Mouse (Mus musculus) cerebellum, postnatal 25 days (tissue): ENCODE data around the gene Gpr1.
A peak's percentile ranks its signal among the peaks of the same experiment; 100 is the strongest.

Experiments used
- DNase-seq, 2 experiments: peaks; one replicate each; pipeline ENCODE4 v3.0.0; 2021; ENCODE audit warnings: mixed read lengths in 2 of 2

Gpr1 gene

DNA sequence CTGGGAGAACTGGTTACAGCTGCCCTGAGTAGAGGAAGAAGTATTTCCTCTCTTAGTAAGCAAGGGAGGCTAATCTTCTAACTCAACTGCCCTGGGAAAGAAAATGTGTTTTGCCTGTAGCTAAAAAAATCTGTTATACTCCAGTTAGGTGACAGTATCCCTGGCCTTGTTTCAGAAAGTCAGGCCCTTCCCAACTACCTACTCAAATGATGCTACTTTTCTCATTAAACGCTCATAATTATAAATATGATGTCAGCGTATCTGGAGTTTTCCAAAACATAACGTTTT, at the start of gene Gpr1:
Gene Gpr1, minus strand, starts transcription at position 273 of the 288 bp plus-strand sequence.
- no peak for DNase-seq

DNA sequence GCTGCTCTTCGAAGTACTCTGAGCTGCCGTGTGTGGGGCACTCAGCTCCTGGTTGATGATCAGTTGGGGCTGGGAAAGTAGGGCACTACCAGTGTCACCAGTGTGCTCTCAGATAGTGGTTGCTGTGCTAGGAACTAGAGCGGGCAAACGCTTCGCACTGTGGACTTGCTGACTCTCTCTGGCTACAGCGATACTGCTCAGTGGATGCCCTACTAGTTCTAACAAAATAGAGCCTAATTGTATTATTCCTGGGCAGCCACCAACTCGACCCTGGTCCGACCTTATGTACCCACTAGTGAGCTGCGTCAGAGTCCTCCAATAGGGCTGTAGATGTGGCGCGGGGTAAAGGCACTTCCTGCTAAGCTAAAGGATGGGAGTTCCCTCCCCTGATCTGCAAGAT, 49.3 kb upstream of the Gpr1 start:
- no peak for DNase-seq

DNA sequence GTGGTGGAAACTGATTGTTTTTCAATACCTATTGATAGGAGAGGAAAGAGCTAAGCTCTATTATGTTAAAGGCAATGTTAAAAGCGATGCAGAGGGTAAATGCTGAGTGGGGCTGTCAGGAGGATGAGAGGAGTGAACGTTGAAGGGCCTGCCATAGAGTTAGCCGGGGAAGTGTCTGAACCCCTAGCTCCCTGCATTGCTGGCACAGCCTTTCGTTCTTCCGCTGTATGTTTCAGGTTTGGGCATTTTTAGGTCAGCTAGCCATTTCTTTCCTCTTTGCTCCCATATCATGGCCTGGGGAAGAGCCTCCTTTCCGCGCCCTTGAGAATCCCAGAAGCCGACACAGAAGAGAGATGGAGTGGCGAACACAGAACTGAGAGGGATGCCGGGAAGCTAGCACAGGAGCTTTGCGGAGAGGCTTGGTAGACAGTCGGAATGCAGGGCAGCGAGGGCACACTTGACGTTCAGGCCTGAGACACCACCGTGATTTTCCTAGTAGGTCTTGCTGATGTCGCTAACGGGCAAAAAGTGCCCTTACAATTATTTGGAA, 46.8 kb upstream of the Gpr1 start:
- DNase-seq = no peak

DNA sequence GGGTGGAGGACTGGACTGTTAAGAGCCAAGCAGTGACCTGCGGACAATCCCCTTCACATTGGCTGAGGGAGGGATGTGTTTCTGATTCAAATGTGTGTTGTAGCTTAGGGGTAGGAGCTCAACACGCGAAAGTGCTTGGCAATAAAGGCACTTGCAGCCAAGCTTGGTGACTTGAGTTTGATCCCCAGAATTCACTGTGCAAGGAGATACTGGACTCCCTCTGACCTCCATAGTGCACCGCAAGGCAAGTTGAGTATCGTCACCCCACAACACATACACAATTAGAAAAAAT, 46.3 kb upstream of the Gpr1 start:
- no peak for DNase-seq

DNA sequence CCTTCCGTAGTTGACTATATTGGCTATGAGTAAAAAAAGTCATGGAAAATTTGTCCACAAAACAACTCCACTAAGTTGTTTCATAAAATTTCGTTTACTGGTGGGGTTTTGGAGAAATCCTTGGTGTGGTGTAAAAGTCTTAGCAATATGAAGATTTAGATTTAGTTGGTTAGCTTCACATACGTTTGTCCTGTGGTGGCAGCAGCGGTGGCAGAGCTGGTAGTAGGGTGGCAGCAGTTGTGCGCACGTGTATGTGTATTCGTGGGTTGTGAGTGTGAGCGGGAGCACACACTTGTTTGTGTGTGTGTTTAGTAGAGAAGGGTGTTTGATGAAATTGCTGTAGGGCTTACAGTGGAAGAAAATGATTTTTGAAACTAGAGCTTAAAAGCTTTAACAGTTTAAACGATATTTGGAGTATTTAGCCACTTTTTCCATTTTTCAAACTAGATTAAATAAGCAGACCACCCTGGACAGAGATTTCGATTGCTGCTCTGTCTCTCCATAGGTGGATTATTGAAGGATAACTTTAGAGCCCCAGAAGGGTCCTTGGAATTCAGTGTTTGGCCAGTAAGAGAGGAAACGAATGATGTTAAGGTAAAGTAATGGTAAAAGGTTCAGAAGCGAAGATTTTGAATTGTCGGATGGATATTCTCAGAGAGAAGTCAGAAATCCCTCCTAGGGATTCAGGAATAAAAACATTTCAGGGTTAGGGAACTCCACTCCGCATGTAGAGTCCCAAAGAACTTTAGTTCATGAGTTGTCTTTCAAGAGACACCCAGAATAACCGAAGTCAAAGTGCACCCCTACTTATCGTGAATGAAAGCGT, 45.8 kb upstream of the Gpr1 start:
- DNase-seq = no peak

DNA sequence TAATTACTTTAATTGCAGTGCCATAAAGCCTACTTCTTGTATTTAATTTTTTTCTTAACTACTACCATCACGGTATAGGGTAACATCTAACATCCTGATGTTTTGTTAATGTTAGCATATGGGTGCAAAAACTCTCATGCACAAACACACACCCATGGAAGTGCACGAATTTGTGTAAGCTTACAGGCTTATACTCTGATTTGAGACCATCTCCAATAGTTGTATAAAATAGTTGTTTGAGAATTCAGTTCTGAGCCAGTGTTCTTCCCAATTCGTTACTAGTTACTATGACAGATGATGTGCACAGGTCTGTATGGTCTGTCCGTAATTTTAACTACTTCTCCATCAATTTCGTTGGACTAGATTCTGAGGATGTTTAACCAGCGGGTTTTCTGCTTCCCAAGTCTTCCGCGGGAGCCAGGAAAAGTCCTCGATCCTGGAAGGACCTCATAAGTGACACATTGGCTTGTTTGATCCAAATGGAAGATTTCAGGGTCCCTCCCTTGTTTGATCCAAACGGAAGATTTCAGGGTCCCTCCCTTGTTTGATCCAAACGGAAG, 45.0 kb upstream of the Gpr1 start:
- no peak for DNase-seq

DNA sequence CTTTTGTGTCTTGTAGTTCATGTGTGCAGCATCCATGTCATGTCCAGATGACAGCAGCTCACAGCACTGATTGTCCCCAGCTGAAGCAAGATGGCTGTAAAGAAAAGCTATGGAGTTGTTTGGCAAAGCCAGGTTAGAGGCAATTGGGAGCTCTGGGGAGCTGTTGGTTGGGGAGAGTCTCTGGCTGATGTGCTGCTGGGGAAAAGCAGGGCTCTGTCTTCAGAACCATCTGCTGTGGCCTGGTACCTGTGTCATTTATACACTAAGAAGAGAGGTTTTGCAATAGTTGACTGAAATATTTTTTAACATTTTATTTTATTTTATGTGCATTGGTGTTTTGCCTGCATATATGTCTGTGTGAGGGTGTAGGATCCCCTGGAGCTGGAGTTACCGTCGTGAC, 44.2 kb upstream of the Gpr1 start:
- DNase-seq = no peak

DNA sequence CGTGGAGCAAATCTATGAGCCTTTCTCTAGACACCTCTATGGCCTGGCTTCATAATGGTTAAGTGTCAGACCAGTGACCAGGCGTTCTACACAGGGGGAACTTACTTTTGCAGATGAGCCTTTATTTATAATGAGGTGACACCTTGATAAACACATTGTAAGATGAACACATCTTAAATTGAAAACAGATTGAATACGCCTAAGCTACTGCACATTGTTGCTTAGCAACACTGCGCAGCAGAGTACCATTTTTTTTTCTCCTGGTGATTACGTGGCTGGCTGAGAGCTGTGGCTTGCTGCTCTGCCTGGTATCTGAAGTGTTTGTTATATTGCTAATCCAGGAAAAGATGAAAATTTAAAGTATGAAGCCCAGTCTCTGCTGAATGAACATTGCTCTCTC, 41.7 kb upstream of the Gpr1 start:
- DNase-seq = no peak

DNA sequence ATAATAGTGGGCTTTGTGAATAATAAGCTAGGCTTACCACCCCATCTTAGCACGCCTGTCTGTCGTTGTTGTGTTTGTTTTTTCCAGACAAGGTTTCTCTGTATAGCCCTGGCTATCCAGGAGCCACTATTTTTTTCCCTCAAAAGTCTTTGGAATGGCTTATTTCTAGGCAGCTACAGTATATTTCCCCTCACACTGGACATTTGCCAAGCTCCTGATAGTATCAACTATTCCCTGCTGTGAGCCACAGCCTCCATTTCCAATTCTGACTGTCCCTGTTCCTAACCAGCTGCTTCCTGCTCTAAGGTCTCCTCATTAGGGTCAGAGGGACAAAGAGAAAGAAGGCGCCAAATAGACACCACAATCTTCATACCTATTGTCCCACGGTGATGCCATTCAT, 40.8 kb upstream of the Gpr1 start:
- DNase-seq = no peak

DNA sequence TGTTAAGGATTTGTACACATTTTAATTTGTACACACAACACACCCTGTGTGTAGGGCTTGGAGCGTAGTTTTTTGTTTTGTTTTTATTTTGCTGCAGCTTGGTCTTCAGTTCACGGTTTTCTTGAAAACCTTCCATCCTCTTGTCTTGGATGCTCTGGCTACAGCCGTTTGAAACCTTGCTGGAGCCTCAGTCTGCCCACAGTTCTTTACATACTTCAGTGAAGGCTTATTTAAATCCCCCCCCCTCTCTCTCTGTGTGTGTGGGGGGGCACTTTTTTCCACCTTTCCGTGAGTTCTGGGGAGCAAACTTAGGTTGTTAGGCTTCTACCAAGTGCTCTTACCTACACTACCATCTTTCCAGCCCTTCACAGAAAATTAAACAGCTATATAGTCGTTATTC, 38.9 kb upstream of the Gpr1 start:
- no peak for DNase-seq

DNA sequence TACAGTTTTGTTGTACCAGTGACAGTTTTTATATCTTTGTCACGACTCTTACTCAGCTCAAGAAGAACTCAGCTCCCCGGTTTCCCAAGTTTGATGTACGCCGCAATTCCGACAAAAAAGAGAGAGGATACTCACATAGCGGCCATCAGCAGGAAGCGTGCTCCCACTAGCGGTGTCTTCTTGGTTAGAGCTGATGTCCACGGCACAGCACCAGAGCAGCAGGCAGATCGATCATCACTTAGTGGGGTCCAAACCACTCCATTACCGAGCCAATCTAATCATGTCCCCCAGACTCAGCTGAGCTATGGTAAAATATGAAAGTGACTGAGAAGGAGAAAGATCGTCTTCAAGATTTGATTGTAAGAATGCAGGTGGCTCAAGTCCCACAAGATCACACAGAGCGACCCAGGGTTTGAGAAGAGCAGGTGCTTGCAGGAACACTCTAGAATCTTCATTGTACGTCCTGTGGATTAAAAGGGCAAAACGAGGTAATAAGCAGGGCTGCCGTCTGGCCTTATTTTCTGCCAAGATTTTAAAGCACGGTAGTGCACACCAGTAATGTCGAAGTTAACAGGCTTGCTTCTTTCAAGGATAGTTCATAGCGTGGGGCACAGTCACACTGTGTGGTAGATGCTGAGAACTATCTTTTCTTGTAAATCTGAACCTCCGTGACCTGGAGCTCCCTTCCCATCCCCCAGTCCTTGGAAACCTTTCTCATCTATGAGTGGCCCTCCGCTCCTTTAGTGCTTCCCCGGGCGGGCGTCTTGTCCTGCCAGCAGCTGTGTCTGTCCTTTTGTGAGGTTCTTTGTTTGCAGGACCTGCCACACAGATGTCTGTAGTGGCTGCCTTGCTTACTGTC, 38.2 kb upstream of the Gpr1 start:
- DNase-seq = no peak

DNA sequence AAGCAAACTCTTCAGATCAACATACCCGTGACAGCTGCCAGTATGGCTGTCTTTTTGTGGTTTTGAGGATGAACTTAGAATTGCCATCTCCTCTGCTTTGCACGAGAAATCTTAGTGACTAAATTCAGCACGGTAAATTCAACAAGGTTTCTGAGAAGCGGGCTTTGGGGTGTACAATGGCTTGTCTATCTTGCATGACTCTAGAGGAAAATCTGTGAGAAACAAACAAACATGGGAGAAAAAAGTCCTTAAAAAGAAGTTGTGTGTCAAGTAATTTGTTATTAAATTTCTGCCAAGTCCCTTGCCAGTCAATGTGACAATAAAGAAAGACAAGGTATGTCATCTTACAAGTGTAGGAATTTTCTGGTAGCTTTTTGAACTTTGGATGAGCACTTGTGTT, 34.9 kb upstream of the Gpr1 start:
- no peak for DNase-seq

DNA sequence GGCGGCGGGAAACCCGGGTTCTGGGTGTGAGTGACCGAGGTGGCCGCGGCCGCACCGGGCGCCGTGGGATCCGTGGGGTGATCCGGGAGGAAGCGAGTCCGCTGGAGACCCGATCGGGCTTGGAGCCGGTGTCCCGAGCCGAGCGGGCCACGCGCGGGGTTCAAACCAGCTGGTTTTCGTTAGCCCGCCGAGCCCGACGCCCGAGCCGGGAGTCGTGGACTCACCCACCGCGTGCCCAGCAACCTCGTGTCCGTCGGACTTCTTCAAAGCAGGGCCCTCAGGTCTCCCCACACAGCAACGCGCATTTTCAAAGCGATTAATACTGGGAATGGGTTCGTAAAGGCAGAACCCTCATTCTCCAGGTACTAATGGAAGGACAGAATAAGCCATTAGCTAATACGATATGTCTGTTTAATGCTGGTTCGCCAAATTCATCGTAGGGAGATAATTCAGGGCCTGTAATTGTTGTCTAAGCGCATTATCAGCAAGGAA, 34.1 kb upstream of the Gpr1 start:
- peak in 1 of 2 experiments; percentile 47 for DNase-seq

DNA sequence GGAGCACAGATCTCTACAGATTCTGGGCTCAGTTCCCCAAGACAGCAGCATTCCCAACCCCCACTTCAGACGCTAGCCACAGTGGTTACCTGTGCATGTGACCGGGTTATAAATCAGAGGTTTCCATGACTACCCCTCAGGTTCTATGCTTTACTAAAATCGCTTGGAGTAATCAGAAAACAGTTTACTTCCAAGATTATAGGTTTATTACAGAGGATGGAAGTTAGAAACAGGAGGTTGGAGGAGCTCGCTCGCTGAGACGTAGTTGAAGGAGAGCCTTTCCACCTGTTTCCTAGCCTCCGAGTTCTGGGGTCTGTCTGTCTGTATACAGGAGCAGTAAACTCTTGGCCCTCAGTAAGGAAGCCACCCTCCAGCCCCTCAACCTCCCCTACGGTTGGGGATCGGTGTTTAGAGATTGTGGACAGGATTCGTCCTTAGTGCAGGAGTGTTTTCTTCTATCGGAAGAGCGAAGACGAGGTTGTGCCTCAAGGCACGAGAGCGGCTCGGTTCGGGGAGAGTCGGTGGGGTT, 33.6 kb upstream of the Gpr1 start:
- no peak for DNase-seq

DNA sequence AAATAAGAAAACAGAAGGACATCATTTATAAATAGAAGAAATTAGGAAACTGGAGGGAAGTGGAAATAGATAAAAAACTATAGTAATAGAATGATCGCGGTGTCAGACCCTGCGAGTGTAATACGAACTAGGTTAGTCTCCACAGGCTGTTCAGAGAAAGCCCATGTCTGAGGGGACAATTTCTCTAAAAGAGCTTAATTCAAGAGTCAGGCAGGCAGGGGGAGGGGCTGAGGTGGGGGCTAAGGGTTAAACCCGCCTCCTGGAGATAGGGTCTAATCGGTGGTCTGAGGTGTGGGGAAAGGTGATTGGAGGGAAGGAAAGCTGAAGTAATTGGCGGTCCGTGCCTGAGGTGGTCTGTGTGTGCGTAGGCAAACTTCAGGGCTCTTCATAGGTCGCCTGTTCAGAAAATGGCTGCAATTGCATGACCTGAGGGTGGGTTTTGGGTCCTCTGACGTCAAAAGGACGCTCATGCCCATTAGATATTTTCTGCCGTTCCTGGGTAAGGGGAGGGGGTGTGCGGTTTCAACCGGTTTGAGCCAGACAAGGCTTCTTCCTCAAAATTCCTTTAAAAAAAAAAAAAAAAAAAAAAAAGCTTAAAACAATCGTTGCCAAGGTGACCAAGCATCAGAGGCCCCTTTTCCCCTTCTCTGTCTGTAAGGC, 32.6 kb upstream of the Gpr1 start:
- no peak for DNase-seq

DNA sequence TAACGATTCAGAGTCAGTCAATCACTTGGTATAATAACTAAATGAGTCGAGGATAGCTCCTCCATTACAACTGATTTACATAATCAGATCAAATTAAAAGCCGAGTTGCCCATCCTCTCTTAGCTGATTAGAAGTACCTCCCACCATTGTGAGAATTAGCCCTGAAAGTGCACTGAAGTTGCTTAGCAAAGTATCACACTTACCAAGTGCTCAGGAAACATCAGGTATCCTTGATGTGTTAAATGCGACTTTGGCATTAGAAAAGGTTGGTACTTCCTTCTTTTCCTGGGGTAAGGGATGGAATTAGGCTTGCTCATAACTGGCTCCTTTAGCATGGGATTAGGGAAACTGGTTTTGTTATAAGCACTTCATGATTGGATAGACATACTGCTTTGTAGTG, 29.5 kb upstream of the Gpr1 start:
- no peak for DNase-seq

DNA sequence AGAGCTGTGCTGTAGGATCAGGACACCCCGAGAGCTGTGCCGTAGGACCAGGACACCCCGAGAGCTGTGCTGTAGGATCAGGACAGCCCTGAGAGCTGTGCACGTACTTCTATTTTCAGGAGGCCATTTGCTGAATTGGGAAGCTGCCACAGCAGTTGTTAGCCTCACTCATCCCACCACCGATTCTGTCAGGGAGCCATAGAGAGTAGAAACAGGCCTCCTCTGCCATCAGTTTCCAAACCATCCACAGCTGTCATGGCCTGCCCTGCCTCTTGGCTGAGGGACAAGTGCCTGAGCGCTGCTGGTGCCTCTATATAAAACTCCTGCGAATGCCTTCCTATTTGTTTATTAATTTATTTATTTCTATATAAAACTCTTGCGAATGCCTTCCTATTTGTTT, 25.4 kb upstream of the Gpr1 start:
- no peak for DNase-seq

DNA sequence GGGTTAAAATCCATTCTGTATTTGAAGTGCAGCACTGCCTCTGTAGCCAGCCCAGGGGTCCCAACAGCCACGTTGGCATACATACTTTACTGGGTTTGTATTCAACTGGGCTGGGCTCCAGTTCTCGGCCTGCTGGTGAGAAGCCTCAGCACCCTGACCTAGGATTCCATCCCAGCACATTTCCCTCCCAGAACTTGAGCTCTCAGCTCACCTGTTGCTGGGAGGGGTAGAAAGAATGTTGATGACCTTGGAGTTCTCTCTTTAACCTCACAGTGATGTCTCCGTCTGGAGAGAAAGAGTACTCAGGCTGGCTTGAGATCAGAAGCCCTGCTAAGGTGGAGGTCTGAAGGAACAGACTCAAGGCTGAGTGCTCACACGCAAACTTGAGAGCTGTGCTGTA, 25.0 kb upstream of the Gpr1 start:
- no peak for DNase-seq

DNA sequence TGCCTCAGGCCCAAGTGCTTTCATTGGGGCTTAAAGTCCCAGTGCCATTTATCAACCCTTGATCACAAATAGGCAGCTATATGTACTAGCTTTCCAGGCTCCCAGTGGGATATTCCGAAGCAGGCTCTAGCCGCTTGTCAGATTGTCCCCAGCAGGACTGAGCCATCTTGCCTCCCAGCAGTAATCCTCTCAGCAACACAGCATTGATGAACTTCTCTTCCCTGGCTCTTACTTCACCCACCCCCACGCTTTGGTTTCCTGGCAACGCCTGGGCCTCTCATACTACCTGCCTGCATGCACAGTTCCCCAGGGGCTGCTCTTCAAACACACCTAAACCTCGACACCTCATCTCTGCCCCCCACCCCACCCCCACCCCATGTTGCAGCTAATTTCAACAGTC, 23.0 kb upstream of the Gpr1 start:
- no peak for DNase-seq

DNA sequence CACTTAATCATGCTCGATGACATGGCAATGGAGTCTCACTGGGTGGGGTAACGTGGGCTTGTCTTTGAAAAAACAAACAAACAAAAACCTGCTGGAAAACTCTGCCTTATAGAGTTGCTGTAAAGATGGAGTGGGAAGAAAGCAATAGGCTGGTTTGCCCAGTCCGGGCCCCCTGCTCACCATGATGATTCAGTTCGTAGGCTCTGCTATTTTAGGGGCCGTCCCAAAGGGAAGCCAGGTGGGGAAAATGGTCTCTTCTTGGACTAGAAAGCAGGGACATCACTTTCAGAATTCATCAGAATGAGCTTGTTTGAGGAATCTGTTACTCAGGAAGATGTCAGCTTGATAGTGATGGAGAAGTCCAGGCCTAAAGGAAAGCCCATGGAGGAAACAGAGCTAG, 12.9 kb upstream of the Gpr1 start:
- DNase-seq = no peak

DNA sequence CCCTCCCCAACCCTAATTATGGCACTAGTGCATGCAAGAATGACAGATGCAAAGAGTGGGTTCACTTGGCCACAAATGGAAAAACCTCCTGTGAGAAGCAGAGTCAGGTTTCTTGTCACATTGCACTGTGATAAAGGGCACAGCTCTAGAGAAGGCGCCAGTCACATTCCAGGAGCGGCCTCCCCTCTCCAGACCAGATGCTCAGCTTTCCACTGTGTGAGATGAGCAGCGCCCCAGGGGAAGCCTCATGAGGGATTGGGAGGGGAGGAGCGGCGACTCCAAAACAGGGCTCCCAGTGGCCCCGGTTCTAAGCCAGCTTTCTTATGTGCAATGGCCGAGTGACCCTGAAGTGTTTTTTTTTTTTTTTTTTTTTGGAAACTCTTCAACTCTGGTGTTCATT, 11.5 kb upstream of the Gpr1 start:
- no peak for DNase-seq

DNA sequence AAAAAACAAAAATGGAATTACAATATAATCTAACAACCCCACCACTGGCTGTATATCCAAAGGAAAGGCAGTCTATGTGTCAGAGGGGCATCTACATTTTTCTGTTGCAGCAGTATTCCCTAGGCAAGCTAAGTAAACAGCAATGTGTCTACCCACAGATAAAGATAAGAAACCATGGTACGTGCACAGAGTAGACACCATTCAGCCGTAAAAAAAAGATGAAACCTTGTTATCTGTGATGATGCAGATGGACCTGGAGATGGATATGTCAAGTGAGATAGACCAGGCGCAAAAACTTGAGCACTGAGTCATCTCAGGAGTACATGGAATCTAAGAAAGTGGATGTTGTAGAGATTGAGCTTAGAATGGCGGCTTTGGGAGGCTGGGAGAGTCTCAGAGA, 10.7 kb upstream of the Gpr1 start:
- DNase-seq = no peak

DNA sequence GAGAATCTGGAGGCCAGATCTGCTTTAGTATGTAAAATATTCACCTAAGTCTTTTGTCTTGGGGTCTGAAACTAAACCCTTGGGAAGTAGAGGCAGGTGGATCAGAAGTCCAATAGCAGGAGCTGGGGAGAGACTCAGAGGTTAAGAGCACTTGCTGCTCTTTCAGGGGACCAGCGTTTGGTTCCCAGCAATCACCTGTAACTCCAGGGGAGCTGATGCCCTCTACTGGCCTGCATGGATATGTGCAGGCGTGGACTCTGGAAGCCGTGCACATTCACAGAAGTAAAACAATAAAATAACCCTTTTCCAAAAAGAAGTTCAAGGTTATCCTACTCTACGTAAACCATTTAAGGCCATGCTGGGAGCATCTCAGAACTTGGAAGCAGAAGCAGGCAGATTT, 4.9 kb upstream of the Gpr1 start:
- DNase-seq = no peak
